Mouse (Mus musculus): ENCODE data around the gene Pygl. TPM values are rescaled to one million over a fixed set of nuclear protein-coding genes. Genes with fewer than 3 reads are reported as not detected.

Gene Pygl
- total RNA-seq (2023), result 806 and 840 TPM in 2 replicates

DNA sequence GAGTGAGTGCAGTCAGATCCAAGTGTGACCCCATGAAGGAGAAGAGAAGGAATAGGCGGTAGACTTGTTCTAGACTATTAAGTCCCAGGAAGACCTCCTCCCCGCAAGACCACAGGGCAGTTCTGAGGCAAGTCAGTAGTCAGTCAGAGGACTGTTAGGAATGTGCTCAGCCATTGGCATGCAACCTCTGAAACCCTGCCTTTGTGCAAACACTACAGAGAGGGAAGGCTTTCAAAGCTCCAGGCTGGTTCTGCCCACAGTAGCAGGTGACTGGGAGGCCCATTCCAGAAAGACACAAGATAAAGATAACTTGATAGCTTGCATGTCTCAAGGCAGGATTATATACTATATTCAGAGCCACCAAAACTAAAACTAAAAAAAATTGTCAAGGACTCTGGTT, at the start of gene Pygl:
Gene Pygl (minus strand): TSS at position 195 of the 400 bp plus-strand sequence.

DNA sequence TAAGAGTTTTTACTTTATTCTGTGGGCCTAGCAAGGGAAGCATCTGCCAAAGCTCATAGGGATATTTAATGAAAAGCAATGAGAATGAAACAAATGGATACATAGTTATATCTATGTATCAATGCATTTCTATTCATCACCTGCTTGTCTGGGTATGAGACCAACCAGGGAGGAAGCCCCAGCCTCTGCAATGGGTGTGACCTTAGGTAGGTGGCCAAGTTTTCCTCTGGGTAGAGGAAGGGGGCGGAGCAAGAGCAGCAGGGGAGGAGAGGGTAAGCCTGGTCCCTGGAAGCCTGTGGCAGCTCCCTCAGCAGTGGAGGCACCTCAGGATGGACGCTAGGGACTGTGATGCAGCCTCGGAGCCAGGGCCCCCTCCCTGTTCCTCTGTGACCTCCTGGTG, 77.4 kb downstream of the Pygl start, which contains the start of gene Abhd12b:
Gene Abhd12b (plus strand): TSS at position 301 of the 400 bp plus-strand sequence.

Other genes starting within 250 kb of the Pygl start
- 27.9 and 28.0 TPM in 2 replicates for gene Sav1, start 244.5 kb downstream of the Pygl start, total RNA-seq (2023)
- gene Nin, start 117.8 kb downstream of the Pygl start, total RNA-seq (2023), result 259 and 325 TPM in 2 replicates
- not detected in 2 replicates for gene Abhd12b, start 77.3 kb downstream of the Pygl start, total RNA-seq (2023)
- gene Trim9, start 116.1 kb upstream of the Pygl start, total RNA-seq (2023), result 0.16 and 0.18 TPM in 2 replicates
- gene Tmx1, start 221.6 kb upstream of the Pygl start, total RNA-seq (2023), result 21.0 and 24.5 TPM in 2 replicates